Comparison of ENCODE assay signal across 8 mouse cellular contexts in genomic region chr11:110167459-110168251, GRCm38 (mm10). TPM values are rescaled to one million over a fixed set of nuclear protein-coding genes. Genes with fewer than 3 reads are reported as not detected.
A peak's percentile ranks its signal among the peaks of the same experiment; 100 is the strongest.
DNase-seq lines count a peak whose midpoint lies in the region; ATAC-seq and TF ChIP-seq lines count a peak whose summit lies in the region.

TSS of gene Abca9 (minus strand) at chr11:110168196.

- no peaks in the 10 kb centered on the region for H3K27me3 ChIP-seq in intestine, postnatal 0 days (replicated peaks; ENCODE audit: control insufficient read depth, insufficient read depth, low read length)
- no peaks in the 10 kb centered on the region for H3K27me3 ChIP-seq in stomach, embryonic 15.5 days (replicated peaks)

- no peak within 1 kb of the TSS; the same call in 1 of the 2 replicates for H3K9ac ChIP-seq in intestine, postnatal 0 days (ENCODE audit: low read depth, low read length)
- no peak within 1 kb of the TSS for H3K9ac ChIP-seq in stomach, embryonic 15.5 days

- H3K36me3 ChIP-seq in intestine, postnatal 0 days (ENCODE audit: control insufficient read depth, insufficient read depth): no peaks in the 10 kb centered on the region
- H3K36me3 ChIP-seq in stomach, embryonic 15.5 days: no peaks in the 10 kb centered on the region

- H3K4me1 ChIP-seq in lung, adult 2 months (ENCODE audit: control insufficient read depth, insufficient read depth, low read length): no peaks in the 10 kb centered on the region; the same call in 1 of the 2 replicates
- no peaks in the 10 kb centered on the region for H3K4me1 ChIP-seq in intestine, postnatal 0 days (replicated peaks; ENCODE audit: control insufficient read depth, insufficient read depth, low read length)
- H3K4me1 ChIP-seq in stomach, embryonic 15.5 days: no peaks in the 10 kb centered on the region

- H3K9me3 ChIP-seq in intestine, postnatal 0 days (ENCODE audit: control insufficient read depth): no peaks in the 10 kb centered on the region
- H3K9me3 ChIP-seq in stomach, embryonic 15.5 days: no peaks in the 10 kb centered on the region

- H3K4me2 ChIP-seq in intestine, postnatal 0 days (replicated peaks; ENCODE audit: low read depth): no peak within 1 kb of the TSS; the same call in 1 of the 2 replicates
- peak within 1 kb of the TSS; percentile 19; the same call in 1 of the 2 replicates for H3K4me2 ChIP-seq in stomach, embryonic 15.5 days

- peak within 1 kb of the TSS; percentile 57 for H3K4me3 ChIP-seq in lung, adult 2 months (replicated peaks; ENCODE audit: extremely low read depth, low read depth, low read length)
- H3K4me3 ChIP-seq in intestine, postnatal 0 days (ENCODE audit: low read depth, low read length): peak within 1 kb of the TSS; percentile 17; the same call in 1 of the 2 replicates
- peak within 1 kb of the TSS; percentile 14 for H3K4me3 ChIP-seq in stomach, embryonic 15.5 days (replicated peaks)

- TF ChIP-seq CTCF in lung, adult 2 months (IDR thresholded peaks at IDR 0.05; ENCODE audit: insufficient read depth, low read length): no peak
- TF ChIP-seq CTCF in intestine, postnatal 0 days (IDR thresholded peaks at IDR 0.05; ENCODE audit: low read depth): no peak

- 23% methylated on average over 12 of the region's 12 CpGs for WGBS in lung, adult 2 months
- 31% methylated on average over 12 of the region's 12 CpGs for WGBS in intestine, postnatal 0 days
- WGBS in stomach, embryonic 15.5 days: 47% methylated on average over 12 of the region's 12 CpGs

- TF ChIP-seq POLR2A in lung, adult 2 months (IDR thresholded peaks at IDR 0.05; ENCODE audit: borderline replicate concordance, extremely low read depth, low read depth, low read length): 0 out of 2 replicates have a peak, but pooled peaks have one; percentile 12

- intact Hi-C loops in gastrocnemius, postnatal 14 days (cut with DNase I; ENCODE audit: low total_unique reads): no loop called here

- no peak for ATAC-seq in intestine, postnatal 0 days
- no peak for ATAC-seq in stomach, embryonic 15.5 days (ENCODE audit: insufficient read depth, low FRiP score, low read depth)

- H3K27ac ChIP-seq in intestine, postnatal 0 days (ENCODE audit: low read depth, low read length): no peak within 1 kb of the TSS; the same call in 1 of the 2 replicates
- H3K27ac ChIP-seq in stomach, embryonic 15.5 days: no peak within 1 kb of the TSS

- peak; percentile 9 for DNase-seq in lung, adult 2 months
- no peak for DNase-seq in lung, postnatal 25 days (ENCODE audit: low spot score)
- DNase-seq in cerebellum, adult 11-12 months: peak; percentile 24
- peak; percentile 24 for DNase-seq in gastrocnemius, postnatal 14 days
- DNase-seq in lung, postnatal 10 days: peak; percentile 57
- DNase-seq in spleen, adult 18-20 months: no peak

RNA-seq across cellular contexts. Expression of gene Abca9, which starts in this region (rescaled TPM):
- 1.3 and 2.2 TPM in 2 replicates for polyA plus RNA-seq in lung, adult 2 months (2012; rRNA removed)
- total RNA-seq in gastrocnemius, postnatal 14 days (2021): 10 to 100 TPM; 16.5 to 19.0 TPM
- polyA plus RNA-seq in intestine, postnatal 0 days (2015; fragmentation: Nextera tagmentation; extraction: Ambion mirVana): 0.57 and 0.77 TPM in 2 replicates
- 1.7 and 1.8 TPM in 2 replicates for polyA plus RNA-seq in stomach, embryonic 15.5 days (2015; fragmentation: Nextera tagmentation; extraction: Ambion mirVana)

Comparison
In these comparisons a context has a peak if more than half of its experiments do, and no peak if none do; other contexts are left out.
1. DNase-seq: peak in lung, adult 2 months (single experiment), cerebellum, adult 11-12 months (single experiment), gastrocnemius, postnatal 14 days (single experiment) and lung, postnatal 10 days (single experiment); none in lung, postnatal 25 days (single experiment) and spleen, adult 18-20 months (0 of 2).
2. Peak in every context shown above with its lines, with median percentiles within 50 percentile points of each other: H3K4me3 ChIP-seq.